Mouse (Mus musculus) CD8-positive naive resting alpha-beta T cell, adult 2 months (primary cell): ENCODE results near the gene 2610507B11Rik.
"Not testable (repeated sequence)": the region's sequence is repeated elsewhere in the genome, so short reads cannot be mapped to it uniquely, and the experiment has no call there.

ENCODE experiments used
- DNase-seq, 2 experiments: peaks; one replicate each; pipeline ENCODE4 v3.0.0; 2022; ENCODE audit warnings: low read depth in 2 of 2, low spot score in 2 of 2

Gene 2610507B11Rik

GRCm38 (mm10) chr11:78261380-78262352 lies at the start of gene 2610507B11Rik:
TSS of gene 2610507B11Rik (plus strand) at chr11:78261752.
- DNase-seq: peak; percentile 83 to 88

GRCm38 (mm10) chr11:78213086-78213817 lies 48.3 kb upstream of the 2610507B11Rik start:
- DNase-seq: no peak

DNA sequence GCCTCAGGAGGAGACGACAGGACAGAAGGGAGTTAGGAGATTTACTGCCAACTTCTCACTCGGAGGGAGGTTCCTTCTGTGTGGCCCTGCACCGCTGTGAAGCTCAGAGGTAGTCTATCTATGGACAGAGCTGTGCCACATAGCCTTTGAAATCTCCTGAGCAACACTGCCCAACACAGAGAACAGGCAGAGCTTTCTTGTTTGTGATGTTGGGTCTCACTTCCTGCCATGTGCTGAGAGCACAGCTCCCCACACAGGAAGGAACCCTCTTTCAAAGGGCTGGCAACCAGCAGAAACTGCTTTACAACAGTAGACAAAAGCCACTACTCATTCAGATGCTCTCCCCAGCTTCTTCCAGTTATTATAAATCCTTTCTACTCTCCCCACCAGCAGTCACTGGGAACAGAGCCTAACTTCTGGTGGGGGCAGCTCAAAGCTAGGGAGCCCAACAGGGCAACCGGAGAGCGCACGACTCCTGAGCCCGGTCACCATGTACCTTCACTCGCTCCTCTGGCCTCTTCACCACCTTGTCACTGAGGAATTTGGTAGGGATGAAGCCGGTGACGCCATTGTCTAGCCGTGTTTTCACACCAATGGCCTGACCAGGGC lies 45.7 kb upstream of the 2610507B11Rik start:
- DNase-seq: peak; percentile 32 to 53

DNA sequence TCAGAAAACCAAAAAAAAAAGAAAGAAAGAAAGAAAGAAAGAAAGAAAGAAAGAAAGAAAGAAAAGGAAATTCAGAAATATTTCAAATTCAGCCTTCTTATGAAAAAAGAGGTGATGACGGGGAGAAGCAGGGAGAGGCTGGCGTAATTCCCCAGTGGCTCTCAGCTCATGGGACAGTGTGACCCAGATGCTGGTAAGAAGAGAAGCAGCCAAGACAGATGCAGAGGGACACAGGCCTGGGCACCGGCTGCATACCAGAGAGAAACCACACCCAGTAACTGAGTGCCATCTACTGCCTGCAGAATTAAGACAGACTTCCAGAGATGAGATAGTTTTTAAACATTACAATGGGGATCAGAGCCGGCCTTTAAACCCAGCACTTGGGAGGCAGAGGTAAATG lies 38.0 kb upstream of the 2610507B11Rik start:
- DNase-seq: no peak

GRCm38 (mm10) chr11:78231518-78231917 lies 30.0 kb upstream of the 2610507B11Rik start:
- DNase-seq: no peak

- no peak for DNase-seq
Measured at GRCm38 (mm10) chr11:78240193-78240857, 21.2 kb upstream of the 2610507B11Rik start.

GRCm38 (mm10) chr11:78245261-78245626 lies 16.3 kb upstream of the 2610507B11Rik start:
- DNase-seq: no peak

- peak; percentile 80 to 93 for DNase-seq
Measured at GRCm38 (mm10) chr11:78245627-78246317, 15.8 kb upstream of the 2610507B11Rik start, which contains the start of the genes Sdf2 and Supt6. TSS of gene Sdf2 (plus strand) at chr11:78245746. TSS of gene Supt6 (minus strand) at chr11:78245987.

DNA sequence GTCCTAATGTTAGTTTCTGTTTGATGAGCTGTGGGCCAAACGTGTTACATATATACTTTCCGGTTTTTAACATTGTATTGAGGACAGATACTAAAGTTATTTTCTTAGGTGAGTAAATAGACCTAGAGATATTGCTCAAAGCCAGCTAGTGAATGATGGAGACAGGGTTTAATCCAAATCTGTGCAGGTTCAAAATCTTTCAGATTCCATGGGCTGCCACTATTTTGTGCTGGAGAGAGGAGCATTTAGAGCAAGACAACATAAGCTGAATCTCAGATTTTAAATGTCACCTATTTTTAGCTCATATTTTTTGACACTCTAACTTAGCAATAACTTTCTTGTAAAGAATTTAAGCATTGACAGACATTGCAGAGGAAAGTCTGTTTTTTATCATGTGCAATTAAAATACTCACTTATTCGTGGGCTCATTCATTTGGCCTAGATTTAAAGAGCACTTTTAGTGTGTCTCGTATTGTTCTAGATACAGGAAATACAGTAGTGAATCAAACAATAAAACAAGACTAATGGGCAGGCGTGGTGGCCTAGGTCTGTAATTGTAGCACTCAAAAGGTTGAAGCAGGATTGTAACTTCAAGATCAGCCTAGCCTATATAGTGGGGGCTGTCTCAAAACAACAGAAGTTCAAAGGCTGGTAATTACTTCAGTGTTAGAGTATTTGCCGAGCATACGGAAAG lies 15.1 kb upstream of the 2610507B11Rik start:
- no peak for DNase-seq

GRCm38 (mm10) chr11:78247012-78247348 lies 14.6 kb upstream of the 2610507B11Rik start:
- DNase-seq: no peak

GRCm38 (mm10) chr11:78247727-78248140 lies 13.8 kb upstream of the 2610507B11Rik start:
- no peak for DNase-seq

DNA sequence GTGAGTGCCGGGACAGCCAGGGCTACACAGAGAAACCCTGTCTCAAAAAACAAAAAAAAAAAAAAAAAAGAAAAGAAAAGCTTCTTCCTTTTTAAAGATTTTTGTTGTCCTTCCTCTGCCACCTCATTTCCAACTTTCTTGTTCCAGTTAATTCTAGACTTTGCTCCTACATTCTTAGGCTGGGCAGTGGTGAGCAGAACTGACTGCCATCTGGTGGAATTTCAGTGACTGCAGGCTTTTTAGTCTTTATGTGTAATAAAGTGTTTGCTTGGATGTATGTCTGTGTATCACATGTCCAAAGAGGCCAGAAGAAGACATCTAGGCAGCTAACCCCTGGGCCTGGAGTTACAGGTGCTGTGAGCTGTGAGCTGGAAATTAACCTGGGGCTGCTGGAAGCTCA lies 4.9 kb upstream of the 2610507B11Rik start:
- DNase-seq: no peak

- DNase-seq: no peak
Measured at GRCm38 (mm10) chr11:78260489-78261258, 878 bp upstream of the 2610507B11Rik start.

DNA sequence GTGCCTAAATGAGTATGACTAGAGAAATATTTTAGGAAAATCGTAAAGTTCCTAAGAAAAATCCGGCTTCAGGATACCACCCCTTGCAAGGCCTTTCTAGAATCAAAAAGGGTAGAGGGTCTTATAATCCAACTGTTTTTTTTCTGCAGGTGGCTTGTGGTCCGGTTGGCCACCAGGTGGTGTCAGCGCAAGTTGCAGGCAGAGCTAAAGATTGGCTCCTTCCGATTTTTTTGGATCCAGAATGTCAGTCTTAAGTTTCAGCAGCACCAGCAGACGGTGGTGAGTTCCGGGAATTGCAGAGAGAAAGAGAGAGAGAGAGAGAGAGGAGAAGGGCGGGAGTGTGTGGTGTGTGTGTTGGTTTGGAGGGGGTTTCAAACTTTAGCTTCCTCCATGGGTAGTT lies 998 bp downstream of the 2610507B11Rik start:
- peak; percentile 27 to 54 for DNase-seq

DNA sequence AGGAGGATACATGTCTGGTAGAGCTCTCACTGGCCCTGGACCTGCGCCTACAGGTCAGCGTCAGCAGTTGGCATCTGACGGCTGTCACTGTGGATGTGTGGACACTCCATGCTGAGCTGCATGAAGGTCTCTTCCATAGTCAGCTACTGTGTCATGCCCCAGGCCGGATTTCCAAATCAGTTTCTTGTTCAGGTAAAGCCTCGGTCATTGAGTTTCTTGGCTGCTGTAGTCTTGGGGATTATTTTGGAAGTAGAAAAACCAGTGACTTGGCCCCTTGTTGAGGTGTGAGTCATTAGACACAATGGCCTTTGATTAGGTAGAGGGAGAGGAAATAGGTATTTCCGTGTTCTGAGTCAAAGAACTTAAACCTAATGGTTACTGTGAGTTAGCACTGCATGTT lies 4.0 kb downstream of the 2610507B11Rik start:
- DNase-seq: no peak

- DNase-seq: no peak
Measured at GRCm38 (mm10) chr11:78271986-78272385, 10.4 kb downstream of the 2610507B11Rik start.

DNA sequence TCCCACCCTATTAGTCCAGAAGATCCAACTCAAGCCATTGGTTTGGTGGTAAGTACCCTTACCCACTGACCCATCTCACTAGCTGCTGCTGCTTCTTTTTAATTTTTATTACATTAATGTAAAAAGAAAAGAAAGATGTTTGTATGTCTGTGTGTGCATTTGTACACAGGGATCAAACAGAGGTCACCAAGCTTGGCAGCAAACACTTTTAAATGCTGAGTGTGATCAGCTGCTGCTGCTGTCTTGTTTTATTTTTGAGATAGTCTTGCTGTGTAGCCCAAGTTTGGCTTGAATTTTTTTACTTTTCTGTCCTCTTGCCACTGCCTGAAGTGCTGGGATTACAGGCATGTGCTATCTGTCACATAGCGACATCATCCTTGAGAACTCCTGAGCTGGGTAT lies 14.0 kb downstream of the 2610507B11Rik start:
- DNase-seq: no peak

- not testable (repeated sequence) for DNase-seq
Measured at GRCm38 (mm10) chr11:78276169-78276568, 14.6 kb downstream of the 2610507B11Rik start.

DNA sequence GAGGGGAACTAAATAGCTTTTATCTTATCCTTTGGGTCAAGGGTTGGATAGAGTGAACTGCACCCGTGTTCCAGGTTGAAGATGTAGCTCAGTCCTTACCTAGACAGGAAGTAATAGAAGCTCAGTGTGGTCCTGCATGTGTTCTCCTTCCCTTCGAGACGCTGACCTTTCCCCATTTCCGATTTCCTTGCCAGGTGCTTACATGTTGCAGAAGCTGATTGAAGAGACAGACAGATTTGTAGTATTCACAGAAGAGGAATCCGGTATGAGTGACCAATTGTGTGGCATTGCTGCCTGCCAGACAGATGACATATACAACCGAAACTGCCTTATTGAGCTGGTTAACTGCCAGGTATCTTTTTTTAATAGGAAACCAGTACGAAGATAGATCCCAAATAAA lies 17.3 kb downstream of the 2610507B11Rik start:
- DNase-seq: no peak
